Mouse (Mus musculus) right cerebral cortex, postnatal 36 days (tissue): Measurements from ENCODE around the gene Ctla4.

Experiments
- DNase-seq, 2 experiments: peaks; one replicate each; pipeline ENCODE4 v3.0.0; 2022; ENCODE audit warnings: low spot score in 2 of 2, mixed read lengths in 1 of 2

The Ctla4 gene

GRCm38 (mm10) chr1:60920493-60921355, 33.9 kb downstream of the Ctla4 start:
- DNase-seq = no peak

GRCm38 (mm10) chr1:60929036-60929435, 42.2 kb downstream of the Ctla4 start:
- DNase-seq = no peak

- no peak for DNase-seq
Observed at GRCm38 (mm10) chr1:60930397-60930796, 43.6 kb downstream of the Ctla4 start.

GRCm38 (mm10) chr1:60935968-60936581, 49.3 kb downstream of the Ctla4 start:
- DNase-seq = no peak

- no peak for DNase-seq
Observed at GRCm38 (mm10) chr1:60936963-60937711, 50.3 kb downstream of the Ctla4 start.

GRCm38 (mm10) chr1:60938256-60938655, 51.5 kb downstream of the Ctla4 start:
- DNase-seq = no peak

GRCm38 (mm10) chr1:60938974-60939373, 52.2 kb downstream of the Ctla4 start:
- no peak for DNase-seq

GRCm38 (mm10) chr1:60940023-60940422, 53.2 kb downstream of the Ctla4 start:
- DNase-seq = no peak

GRCm38 (mm10) chr1:60940620-60941019, 53.8 kb downstream of the Ctla4 start:
- DNase-seq = no peak

GRCm38 (mm10) chr1:60941056-60942048, 54.6 kb downstream of the Ctla4 start:
- no peak for DNase-seq

GRCm38 (mm10) chr1:60942921-60943320, 56.1 kb downstream of the Ctla4 start:
- DNase-seq = no peak

- no peak for DNase-seq
Observed at GRCm38 (mm10) chr1:60945633-60946401, 59.0 kb downstream of the Ctla4 start.

- no peak for DNase-seq
Observed at GRCm38 (mm10) chr1:60948112-60948511, 61.3 kb downstream of the Ctla4 start.

GRCm38 (mm10) chr1:60952958-60953357, 66.2 kb downstream of the Ctla4 start:
- no peak for DNase-seq

GRCm38 (mm10) chr1:60953686-60954085, 66.9 kb downstream of the Ctla4 start:
- no peak for DNase-seq

- DNase-seq = no peak
Observed at GRCm38 (mm10) chr1:60954759-60955158, 68.0 kb downstream of the Ctla4 start.

GRCm38 (mm10) chr1:60955186-60955585, 68.4 kb downstream of the Ctla4 start:
- DNase-seq = no peak

- no peak for DNase-seq
Observed at GRCm38 (mm10) chr1:60956196-60956595, 69.4 kb downstream of the Ctla4 start.

- DNase-seq = no peak
Observed at GRCm38 (mm10) chr1:60958287-60958686, 71.5 kb downstream of the Ctla4 start.

GRCm38 (mm10) chr1:60959246-60959645, 72.4 kb downstream of the Ctla4 start:
- no peak for DNase-seq
